Mouse (Mus musculus) MEL (cell line): ENCODE measurements around the gene Mau2. TPM values are rescaled to one million over a fixed set of nuclear protein-coding genes. Genes with fewer than 3 reads are reported as not detected.

ENCODE experiments used
- DNase-seq: peaks from one replicate; pipeline ENCODE4 v3.0.0; 2011; ENCODE audit warnings: low read depth, low spot score
- H3K27ac ChIP-seq: 2 replicates; pipeline ENCODE4 v1.5.1; 2012; ENCODE audit warnings: low read depth, mild to moderate bottlenecking, control low read depth, low read length, moderate library complexity; ENCODE audit not compliant: control insufficient read depth
- H3K27me3 ChIP-seq, 2 experiments: fragments of 150-350 bp in 1 of 2; sonication (generic) in 1 of 2; 2 replicates each; pipeline ENCODE4 v1.6.1; 2012; ENCODE audit warnings: low read length in 2 of 2, mild to moderate bottlenecking in 2 of 2, improper control_type of control experiment in 1 of 2, moderate library complexity in 1 of 2; ENCODE audit not compliant: insufficient read depth in 2 of 2, control insufficient read depth in 1 of 2
- H3K36me3 ChIP-seq, 2 experiments: 2 replicates each; pipeline ENCODE4 v1.6.1; 2012 to 2014; ENCODE audit warnings: low read length in 2 of 2, improper control_type of control experiment in 1 of 2, inconsistent platforms in 1 of 2, mild to moderate bottlenecking in 1 of 2; ENCODE audit not compliant: insufficient read depth in 2 of 2, control insufficient read depth in 1 of 2
- H3K4me1 ChIP-seq, 2 experiments: fragments of 150-350 bp in 1 of 2; sonication (generic) in 1 of 2; 2 replicates each; pipeline ENCODE4 v1.6.1; 2012; ENCODE audit warnings: low read length in 2 of 2, improper control_type of control experiment in 1 of 2, mild to moderate bottlenecking in 1 of 2; ENCODE audit not compliant: insufficient read depth in 2 of 2, control insufficient read depth in 1 of 2
- H3K4me3 ChIP-seq, 2 experiments: fragments of 150-350 bp in 1 of 2; sonication (generic) in 1 of 2; 2 replicates each; pipeline ENCODE4 v1.5.1; 2012; ENCODE audit warnings: low read depth in 2 of 2, low read length in 2 of 2, mild to moderate bottlenecking in 2 of 2, moderate library complexity in 2 of 2, control low read depth in 1 of 2, improper control_type of control experiment in 1 of 2; ENCODE audit not compliant: control insufficient read depth in 1 of 2, insufficient read depth in 1 of 2
- H3K79me2 ChIP-seq: 2 replicates; pipeline ENCODE4 v1.6.1; 2012; ENCODE audit warnings: mild to moderate bottlenecking, low read length, moderate library complexity; ENCODE audit not compliant: control insufficient read depth, poor library complexity, insufficient read depth
- H3K9ac ChIP-seq: 2 replicates; pipeline ENCODE4 v1.6.1; 2012; ENCODE audit warnings: low read depth, mild to moderate bottlenecking, control low read depth, low read length, moderate library complexity; ENCODE audit not compliant: control insufficient read depth, poor library complexity, severe bottlenecking
- H3K9me3 ChIP-seq: fragments of 150-350 bp; sonication (generic); replicated peaks from 2 replicates; pipeline ENCODE4 v1.6.1; 2012; ENCODE audit warnings: mild to moderate bottlenecking, low read length, improper control_type of control experiment, moderate library complexity; ENCODE audit not compliant: insufficient read depth
- CHD2 ChIP-seq: IDR thresholded peaks from 2 replicates; pipeline ENCODE4 v1.6.1; 2011; ENCODE audit warnings: low read length, improper control_type of control experiment
- CTCF ChIP-seq, 3 experiments: IDR thresholded peaks in 2 of 3; conservative IDR thresholded peaks in 1 of 3; 2 replicates each; pipeline ENCODE4 v1.5.1; 2011 to 2012; ENCODE audit warnings: low read length in 3 of 3, low read depth in 2 of 3, mild to moderate bottlenecking in 2 of 3, improper control_type of control experiment in 1 of 3, inconsistent platforms in 1 of 3, mixed read lengths in 1 of 3, moderate library complexity in 1 of 3; ENCODE audit not compliant: control insufficient read depth in 1 of 3, insufficient read depth in 1 of 3, poor library complexity in 1 of 3, severe bottlenecking in 1 of 3
- ELF1 ChIP-seq: IDR thresholded peaks from 2 replicates; pipeline ENCODE4 v1.6.1; 2014; ENCODE audit warnings: low read depth, mild to moderate bottlenecking, inconsistent platforms, low read length, improper control_type of control experiment, moderate library complexity
- EP300 ChIP-seq, 2 experiments: IDR thresholded peaks; 2 replicates each; pipeline ENCODE4 v1.6.1; 2011; ENCODE audit warnings: improper control_type of control experiment in 2 of 2, low read length in 2 of 2, low read depth in 1 of 2, mild to moderate bottlenecking in 1 of 2
- HCFC1 ChIP-seq: IDR thresholded peaks from 2 replicates; pipeline ENCODE4 v1.6.1; 2012; ENCODE audit warnings: low read depth, mild to moderate bottlenecking, inconsistent platforms, low read length, improper control_type of control experiment, moderate library complexity
- JUND ChIP-seq: IDR thresholded peaks from 2 replicates; pipeline ENCODE4 v1.6.1; 2011; ENCODE audit warnings: low read depth, mild to moderate bottlenecking, improper control_type of control experiment, low read length
- KAT2A ChIP-seq: conservative IDR thresholded peaks from 2 replicates; pipeline ENCODE4 v1.6.1; 2012; ENCODE audit warnings: low read depth, low read length, improper control_type of control experiment, inconsistent platforms
- MAX ChIP-seq: IDR thresholded peaks from 2 replicates; pipeline ENCODE4 v1.6.1; 2011; ENCODE audit warnings: low read length, improper control_type of control experiment
- MEF2A ChIP-seq: IDR thresholded peaks from 2 replicates; pipeline ENCODE4 v1.6.1; 2014; ENCODE audit warnings: low read depth, mild to moderate bottlenecking, inconsistent platforms, low read length, improper control_type of control experiment; ENCODE audit not compliant: poor library complexity, insufficient replicate concordance, severe bottlenecking; ENCODE audit errors: extremely low read depth
- MXI1 ChIP-seq: IDR thresholded peaks from 2 replicates; pipeline ENCODE4 v1.6.1; 2011; ENCODE audit warnings: mild to moderate bottlenecking, low read depth, low read length, improper control_type of control experiment
- MYC ChIP-seq: IDR thresholded peaks from 2 replicates; pipeline ENCODE4 v1.6.1; 2011; ENCODE audit warnings: low read depth, mild to moderate bottlenecking, low read length, improper control_type of control experiment, moderate library complexity
- NELFE ChIP-seq: IDR thresholded peaks from 2 replicates; pipeline ENCODE4 v1.6.1; 2011; ENCODE audit warnings: low read depth, low read length, improper control_type of control experiment
- POLR2A ChIP-seq, 2 experiments: IDR thresholded peaks; 2 replicates each; pipeline ENCODE4 v1.6.1; 2011 to 2012; ENCODE audit warnings: low read length in 2 of 2, mild to moderate bottlenecking in 2 of 2, control low read depth in 1 of 2, improper control_type of control experiment in 1 of 2, low read depth in 1 of 2, moderate library complexity in 1 of 2; ENCODE audit not compliant: control insufficient read depth in 1 of 2, insufficient read depth in 1 of 2, poor library complexity in 1 of 2
- POLR2AphosphoS2 ChIP-seq: IDR thresholded peaks from 2 replicates; pipeline ENCODE4 v1.6.1; 2011; ENCODE audit warnings: low read length, improper control_type of control experiment
- SIN3A ChIP-seq: IDR thresholded peaks from 2 replicates; pipeline ENCODE4 v1.6.1; 2012; ENCODE audit warnings: low read length, improper control_type of control experiment, inconsistent platforms
- SMC3 ChIP-seq: IDR thresholded peaks from 2 replicates; pipeline ENCODE4 v1.6.1; 2011; ENCODE audit warnings: low read depth, low read length, improper control_type of control experiment
- TAL1 ChIP-seq: IDR thresholded peaks from 2 replicates; pipeline ENCODE4 v1.6.1; 2012; ENCODE audit warnings: mild to moderate bottlenecking, inconsistent platforms, low read length, moderate library complexity, mixed read lengths
- TBP ChIP-seq: IDR thresholded peaks from 2 replicates; pipeline ENCODE4 v1.8.0; 2011; ENCODE audit warnings: low read depth, low read length, improper control_type of control experiment
- TCF12 ChIP-seq: IDR thresholded peaks from 2 replicates; pipeline ENCODE4 v1.6.1; 2014; ENCODE audit warnings: low read depth, mild to moderate bottlenecking, inconsistent platforms, low read length, improper control_type of control experiment, moderate library complexity
- UBTF ChIP-seq: IDR thresholded peaks from 2 replicates; pipeline ENCODE4 v1.6.1; 2012; ENCODE audit warnings: low read depth, mild to moderate bottlenecking, inconsistent platforms, low read length, improper control_type of control experiment, moderate library complexity, borderline replicate concordance; ENCODE audit not compliant: insufficient read depth
- USF1 ChIP-seq: IDR thresholded peaks from 2 replicates; pipeline ENCODE4 v1.6.1; 2014; ENCODE audit warnings: low read depth, mild to moderate bottlenecking, inconsistent platforms, low read length, improper control_type of control experiment, moderate library complexity
- polyA plus RNA-seq, 2 experiments: library from polyadenylated mRNA; stranded (reverse) in 1 of 2; unstranded in 1 of 2; fragments of >175 nt in 1 of 2; fragments of >200 nt in 1 of 2; gene quantifications; 2 replicates each; pipeline versions ENCODE4 v1.2.1 to v1.2.4; 2012; ENCODE audit warnings: low replicate concordance in 2 of 2, low read depth in 1 of 2; ENCODE audit not compliant: insufficient read length in 2 of 2, insufficient read depth in 1 of 2, missing spikeins in 1 of 2
- total RNA-seq: library from RNA; depleted of rRNA; stranded (reverse); fragments of 300-350 nt; gene quantifications from 2 replicates; pipeline ENCODE4 v1.2.3, GENCODE M21; 2012; rRNA removed

The Mau2 gene
- 39.0 and 39.2 TPM in 2 replicates for total RNA-seq
- polyA plus RNA-seq = 10 to 100 TPM in 1 of 2 experiments, not detected in 1; 43.4 TPM

GRCm38 (mm10) chr8:70042583-70043455, at the start of gene Mau2, which contains the start of gene Sugp1:
Gene Mau2, minus strand, starts transcription at chr8:70042734.
Gene Sugp1, plus strand, starts transcription at chr8:70042813.
- H3K27ac ChIP-seq = peak within 1 kb of the TSS; percentile 97
- peak within 1 kb of the TSS; percentile 62 to 99 for H3K4me3 ChIP-seq
- peaks cover 0 to 11% of the 10 kb centered on the region in 2 experiments; a peak in 3 of 4 replicates for H3K36me3 ChIP-seq
- no peaks in the 10 kb centered on the region for H3K27me3 ChIP-seq
- H3K9ac ChIP-seq = peak within 1 kb of the TSS; percentile 91
- peaks cover 71% of the 10 kb centered on the region for H3K79me2 ChIP-seq
- TF ChIP-seq MYC = peak; percentile 57; the same call in 1 of the 2 replicates
- TF ChIP-seq HCFC1 = peak; percentile 94
- TF ChIP-seq POLR2A (IDR thresholded peaks at IDR 0.05; ENCODE audit: control insufficient read depth in 1 of 2, insufficient read depth in 1 of 2, low read depth in 1 of 2, low read length in 2 of 2, poor library complexity in 1 of 2) = peak; percentile 82 to 94
- TF ChIP-seq TCF12 = peak; percentile 80
- peak; percentile 62 for TF ChIP-seq MXI1
- TF ChIP-seq CTCF (IDR thresholded peaks at IDR 0.05 in 2 of 3, conservative IDR thresholded peaks at IDR 0.05 in 1 of 3; ENCODE audit: control insufficient read depth in 1 of 3, insufficient read depth in 1 of 3, low read depth in 2 of 3, low read length in 3 of 3, poor library complexity in 1 of 3, severe bottlenecking in 1 of 3) = no peak
- no peak for TF ChIP-seq SMC3
- peak; percentile 33; the same call in 1 of the 2 replicates for TF ChIP-seq MAX
- no peak for TF ChIP-seq JUND
- peak; percentile 66; the same call in 1 of the 2 replicates for TF ChIP-seq POLR2AphosphoS2
- peak; percentile 75 for TF ChIP-seq SIN3A
- peak; percentile 93 for TF ChIP-seq ELF1
- peak; percentile 48; the same call in 1 of the 2 replicates for TF ChIP-seq USF1
- TF ChIP-seq TAL1 = no peak
- TF ChIP-seq TBP = peak; percentile 89
- TF ChIP-seq NELFE = peak; percentile 83
- peak; percentile 84 for TF ChIP-seq KAT2A
- peak; percentile 99 for TF ChIP-seq CHD2
- H3K9me3 ChIP-seq = no peaks in the 10 kb centered on the region
- H3K4me1 ChIP-seq = peaks cover 8% of the 10 kb centered on the region in 2 experiments; a peak in 3 of 4 replicates
- peak; percentile 99 for DNase-seq

- Histone ChIP-seq H3K9me3 (no peaks in the 10 kb centered on the region), H3K79me2 (no peaks in the 10 kb centered on the region), H3K4me3 (no peak overlapping the region), H3K27ac (no peak overlapping the region), H3K4me1 (no peaks in the 10 kb centered on the region), H3K9ac (no peak overlapping the region), H3K36me3 (no peaks in the 10 kb centered on the region), H3K27me3 (no peaks in the 10 kb centered on the region)
- TF ChIP-seq EP300 (IDR thresholded peaks at IDR 0.05; ENCODE audit: low read depth in 1 of 2, low read length in 2 of 2) (no peak), ELF1 (no peak), USF1 (no peak), POLR2A (IDR thresholded peaks at IDR 0.05; ENCODE audit: control insufficient read depth in 1 of 2, insufficient read depth in 1 of 2, low read depth in 1 of 2, low read length in 2 of 2, poor library complexity in 1 of 2) (no peak), UBTF (no peak), MYC (no peak), MEF2A (no peak), SMC3 (no peak), CTCF (IDR thresholded peaks at IDR 0.05 in 2 of 3, conservative IDR thresholded peaks at IDR 0.05 in 1 of 3; ENCODE audit: control insufficient read depth in 1 of 3, insufficient read depth in 1 of 3, low read depth in 2 of 3, low read length in 3 of 3, poor library complexity in 1 of 3, severe bottlenecking in 1 of 3) (no peak)
- DNase-seq = no peak
Observed at GRCm38 (mm10) chr8:70089296-70089960, 46.9 kb upstream of the Mau2 start.
